Mouse (Mus musculus): ENCODE data around the gene Cd34. TPM values are rescaled to one million over a fixed set of nuclear protein-coding genes. Genes with fewer than 3 reads are reported as not detected.

Cd34 gene
- polyA plus RNA-seq, 1 experiment from 2014 or later, result 19.5 TPM

- ATAC-seq (ENCODE audit: low read depth), result no peak
- Histone ChIP-seq H3K9me3 (ENCODE audit: control insufficient read depth, low read length) (no peaks in the 10 kb centered on the region), H3K36me3 (ENCODE audit: control insufficient read depth, insufficient read depth, low read length) (no peaks in the 10 kb centered on the region), H3K27ac (ENCODE audit: low read depth, low read length) (no peak overlapping the region), H3K4me1 (ENCODE audit: control insufficient read depth, insufficient read depth, low read length) (no peaks in the 10 kb centered on the region), H3K27me3 (ENCODE audit: control insufficient read depth, insufficient read depth, low read length) (no peaks in the 10 kb centered on the region), H3K4me3 (ENCODE audit: low read depth, low read length) (no peak overlapping the region), H3K9ac (replicated peaks; ENCODE audit: low read depth, low read length) (no peak overlapping the region), H3K4me2 (ENCODE audit: low read depth, low read length) (no peak overlapping the region)
- 88% methylated on average over 2 of the region's 2 CpGs for WGBS
Observed at GRCm38 (mm10) chr1:194991654-194992053, 53.0 kb downstream of the Cd34 start.

- H3K9me3 ChIP-seq (ENCODE audit: control insufficient read depth, low read length), result no peaks in the 10 kb centered on the region
- H3K4me3 ChIP-seq (ENCODE audit: low read depth, low read length), result no peak overlapping the region
- H3K4me2 ChIP-seq (ENCODE audit: low read depth, low read length), result no peak overlapping the region
- ATAC-seq (ENCODE audit: low read depth), result no peak
- no peak overlapping the region for H3K27ac ChIP-seq (ENCODE audit: low read depth, low read length)
- WGBS, result 73% methylated on average over 5 of the region's 5 CpGs
- H3K9ac ChIP-seq (replicated peaks; ENCODE audit: low read depth, low read length), result no peak overlapping the region
- no peaks in the 10 kb centered on the region for H3K36me3 ChIP-seq (ENCODE audit: control insufficient read depth, insufficient read depth, low read length)
- no peaks in the 10 kb centered on the region for H3K4me1 ChIP-seq (ENCODE audit: control insufficient read depth, insufficient read depth, low read length)
- no peaks in the 10 kb centered on the region for H3K27me3 ChIP-seq (ENCODE audit: control insufficient read depth, insufficient read depth, low read length)
Observed at GRCm38 (mm10) chr1:194992589-194993317, 54.1 kb downstream of the Cd34 start.

- Histone ChIP-seq H3K4me2 (ENCODE audit: low read depth, low read length) (no peak overlapping the region), H3K27me3 (ENCODE audit: control insufficient read depth, insufficient read depth, low read length) (no peaks in the 10 kb centered on the region)
- ATAC-seq (ENCODE audit: low read depth), result no peak
Observed at GRCm38 (mm10) chr1:194993409-194993988, 54.9 kb downstream of the Cd34 start.

GRCm38 (mm10) chr1:194994262-194994661, 55.6 kb downstream of the Cd34 start:
- Histone ChIP-seq H3K4me1 (ENCODE audit: control insufficient read depth, insufficient read depth, low read length) (no peaks in the 10 kb centered on the region), H3K27me3 (ENCODE audit: control insufficient read depth, insufficient read depth, low read length) (no peaks in the 10 kb centered on the region), H3K27ac (ENCODE audit: low read depth, low read length) (no peak overlapping the region), H3K9me3 (ENCODE audit: control insufficient read depth, low read length) (no peaks in the 10 kb centered on the region), H3K36me3 (ENCODE audit: control insufficient read depth, insufficient read depth, low read length) (no peaks in the 10 kb centered on the region), H3K4me3 (ENCODE audit: low read depth, low read length) (no peak overlapping the region), H3K9ac (replicated peaks; ENCODE audit: low read depth, low read length) (no peak overlapping the region), H3K4me2 (ENCODE audit: low read depth, low read length) (no peak overlapping the region)
- WGBS, result 89% methylated on average over 5 of the region's 5 CpGs
- ATAC-seq (ENCODE audit: low read depth), result no peak

More at GRCm38 (mm10) chr1:194993409-194993988, 54.9 kb downstream of the Cd34 start:
- WGBS, result 90% methylated on average over 1 of the region's 1 CpGs
- Histone ChIP-seq H3K9ac (replicated peaks; ENCODE audit: low read depth, low read length) (no peak overlapping the region), H3K27ac (ENCODE audit: low read depth, low read length) (no peak overlapping the region), H3K4me1 (ENCODE audit: control insufficient read depth, insufficient read depth, low read length) (no peaks in the 10 kb centered on the region), H3K4me3 (ENCODE audit: low read depth, low read length) (no peak overlapping the region), H3K36me3 (ENCODE audit: control insufficient read depth, insufficient read depth, low read length) (no peaks in the 10 kb centered on the region), H3K9me3 (ENCODE audit: control insufficient read depth, low read length) (no peaks in the 10 kb centered on the region)

DNA sequence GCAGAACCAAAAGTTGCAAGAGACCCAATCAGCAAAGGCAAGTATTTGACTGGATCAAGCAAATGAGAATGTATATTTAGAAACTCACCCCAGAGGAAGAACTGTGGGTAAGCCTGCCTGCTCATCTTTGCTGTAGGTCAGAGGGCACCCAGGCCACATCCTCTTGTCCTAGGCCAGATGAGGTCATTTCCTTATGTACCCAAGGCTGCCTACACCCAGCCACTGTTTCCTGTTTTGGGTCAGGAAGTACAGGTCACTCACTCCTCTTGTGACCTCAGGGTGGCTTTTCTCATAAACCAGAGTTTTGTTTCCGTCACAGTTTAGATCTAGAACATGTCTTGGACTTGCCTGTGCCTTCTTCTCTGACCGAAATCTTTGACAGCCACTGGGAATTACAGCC, 56.6 kb downstream of the Cd34 start:
- Histone ChIP-seq H3K9ac (replicated peaks; ENCODE audit: low read depth, low read length) (no peak overlapping the region), H3K27me3 (ENCODE audit: control insufficient read depth, insufficient read depth, low read length) (no peaks in the 10 kb centered on the region), H3K4me3 (ENCODE audit: low read depth, low read length) (no peak overlapping the region), H3K27ac (ENCODE audit: low read depth, low read length) (no peak overlapping the region), H3K4me2 (ENCODE audit: low read depth, low read length) (no peak overlapping the region), H3K4me1 (ENCODE audit: control insufficient read depth, insufficient read depth, low read length) (no peaks in the 10 kb centered on the region), H3K36me3 (ENCODE audit: control insufficient read depth, insufficient read depth, low read length) (no peaks in the 10 kb centered on the region), H3K9me3 (ENCODE audit: control insufficient read depth, low read length) (no peaks in the 10 kb centered on the region)
- 87% methylated on average over 2 of the region's 2 CpGs for WGBS
- no peak for ATAC-seq (ENCODE audit: low read depth)

DNA sequence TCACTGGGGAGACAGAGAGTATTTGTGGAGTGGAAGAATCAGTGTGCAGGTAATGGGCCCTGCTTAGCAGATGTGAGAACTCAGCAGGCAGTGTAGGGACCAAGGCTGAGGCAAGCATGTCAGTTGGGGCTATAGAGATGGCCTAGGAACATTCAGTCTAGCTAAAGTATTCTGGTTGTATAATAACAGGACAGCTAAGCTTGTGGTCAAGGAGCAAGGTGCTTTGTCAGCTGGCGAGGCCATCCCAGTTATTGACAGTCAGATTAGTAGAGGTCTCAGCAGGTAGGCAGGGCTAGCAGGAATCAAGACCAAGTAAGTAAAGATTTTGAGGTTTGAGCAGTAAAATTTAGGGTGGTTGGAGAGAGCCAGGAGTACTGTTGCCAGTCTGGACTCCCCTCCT, 59.8 kb downstream of the Cd34 start:
- H3K4me2 ChIP-seq (ENCODE audit: low read depth, low read length), result no peak overlapping the region
- no peaks in the 10 kb centered on the region for H3K36me3 ChIP-seq (ENCODE audit: control insufficient read depth, insufficient read depth, low read length)
- H3K4me1 ChIP-seq (ENCODE audit: control insufficient read depth, insufficient read depth, low read length), result no peaks in the 10 kb centered on the region
- H3K9me3 ChIP-seq (ENCODE audit: control insufficient read depth, low read length), result no peaks in the 10 kb centered on the region
- H3K27ac ChIP-seq (ENCODE audit: low read depth, low read length), result no peak overlapping the region
- no peak overlapping the region for H3K9ac ChIP-seq (replicated peaks; ENCODE audit: low read depth, low read length)
- 85% methylated on average over 1 of the region's 1 CpGs for WGBS
- no peaks in the 10 kb centered on the region for H3K27me3 ChIP-seq (ENCODE audit: control insufficient read depth, insufficient read depth, low read length)
- no peak for ATAC-seq (ENCODE audit: low read depth)
- H3K4me3 ChIP-seq (ENCODE audit: low read depth, low read length), result no peak overlapping the region

DNA sequence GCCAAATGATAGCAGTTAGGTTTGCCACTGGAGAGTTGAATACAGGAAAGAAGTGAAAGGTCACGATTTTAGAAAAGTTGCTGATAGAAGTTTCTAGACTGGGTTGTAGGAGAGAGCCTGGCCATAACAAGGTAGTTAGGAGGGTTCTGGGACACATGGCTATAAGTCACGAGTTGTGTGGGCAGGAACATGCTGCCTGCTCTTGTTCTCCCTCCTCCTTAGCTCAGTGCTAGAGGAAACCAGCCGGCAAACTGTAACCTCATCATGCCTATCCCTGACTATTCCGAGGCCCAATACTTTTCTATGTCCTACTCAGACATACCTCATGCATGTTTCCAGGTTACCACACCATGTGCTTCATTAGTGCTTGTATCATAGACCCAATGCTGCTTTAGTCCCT, 64.7 kb downstream of the Cd34 start:
- Histone ChIP-seq H3K36me3 (ENCODE audit: control insufficient read depth, insufficient read depth, low read length) (no peaks in the 10 kb centered on the region), H3K4me3 (ENCODE audit: low read depth, low read length) (no peak overlapping the region), H3K9me3 (ENCODE audit: control insufficient read depth, low read length) (no peaks in the 10 kb centered on the region), H3K27ac (ENCODE audit: low read depth, low read length) (no peak overlapping the region), H3K27me3 (ENCODE audit: control insufficient read depth, insufficient read depth, low read length) (no peaks in the 10 kb centered on the region), H3K4me1 (ENCODE audit: control insufficient read depth, insufficient read depth, low read length) (no peaks in the 10 kb centered on the region), H3K4me2 (ENCODE audit: low read depth, low read length) (no peak overlapping the region), H3K9ac (replicated peaks; ENCODE audit: low read depth, low read length) (no peak overlapping the region)
- no peak for ATAC-seq (ENCODE audit: low read depth)
- 89% methylated on average over 4 of the region's 4 CpGs for WGBS

DNA sequence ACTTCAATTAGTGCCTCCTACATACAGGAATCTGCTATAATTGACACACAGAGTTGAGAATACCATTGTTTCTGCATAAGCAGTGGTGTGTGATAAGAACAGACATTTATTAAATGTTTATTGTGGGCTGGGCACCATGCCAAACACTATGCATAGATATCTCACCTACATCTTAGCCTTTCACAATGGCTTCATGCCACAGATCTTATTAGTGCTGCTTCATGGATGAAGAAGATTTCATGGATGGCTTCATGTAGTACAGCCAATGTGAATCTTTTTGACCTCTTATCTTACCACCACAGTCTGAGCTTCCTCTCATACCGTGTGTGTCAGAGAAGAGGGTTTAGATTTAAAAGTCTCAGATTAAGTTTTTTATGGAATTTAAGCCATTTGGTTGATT, 65.6 kb downstream of the Cd34 start:
- Histone ChIP-seq H3K4me3 (ENCODE audit: low read depth, low read length) (no peak overlapping the region), H3K4me1 (ENCODE audit: control insufficient read depth, insufficient read depth, low read length) (no peaks in the 10 kb centered on the region), H3K36me3 (ENCODE audit: control insufficient read depth, insufficient read depth, low read length) (no peaks in the 10 kb centered on the region), H3K9ac (replicated peaks; ENCODE audit: low read depth, low read length) (no peak overlapping the region), H3K9me3 (ENCODE audit: control insufficient read depth, low read length) (no peaks in the 10 kb centered on the region), H3K27ac (ENCODE audit: low read depth, low read length) (no peak overlapping the region), H3K4me2 (ENCODE audit: low read depth, low read length) (no peak overlapping the region), H3K27me3 (ENCODE audit: control insufficient read depth, insufficient read depth, low read length) (no peaks in the 10 kb centered on the region)
- 83% methylated on average over 1 of the region's 1 CpGs for WGBS
- no peak for ATAC-seq (ENCODE audit: low read depth)

DNA sequence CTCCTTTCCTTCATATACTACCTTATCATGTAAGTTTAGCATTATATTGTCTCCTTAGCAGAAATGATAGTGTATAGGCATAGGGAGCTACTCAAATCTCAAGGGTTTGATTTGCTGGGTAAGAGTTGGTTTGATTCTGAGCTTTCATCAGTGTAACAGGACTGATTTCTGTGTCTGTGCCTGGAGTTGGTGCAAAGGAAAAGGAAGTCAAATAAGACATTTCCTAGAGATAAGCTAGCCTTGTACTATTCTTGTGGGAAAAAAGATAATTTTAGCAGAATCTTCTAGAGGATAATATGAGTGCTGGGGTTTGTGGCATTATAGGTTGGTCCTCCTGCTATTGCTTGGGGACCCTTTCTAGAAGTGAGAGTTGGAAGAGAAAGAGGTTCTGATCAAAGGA, 67.6 kb downstream of the Cd34 start:
- ATAC-seq (ENCODE audit: low read depth), result no peak
- H3K4me3 ChIP-seq (ENCODE audit: low read depth, low read length), result no peak overlapping the region
- no peak overlapping the region for H3K27ac ChIP-seq (ENCODE audit: low read depth, low read length)
- H3K4me1 ChIP-seq (ENCODE audit: control insufficient read depth, insufficient read depth, low read length), result no peaks in the 10 kb centered on the region
- no peaks in the 10 kb centered on the region for H3K27me3 ChIP-seq (ENCODE audit: control insufficient read depth, insufficient read depth, low read length)
- no peak overlapping the region for H3K4me2 ChIP-seq (ENCODE audit: low read depth, low read length)
- no peaks in the 10 kb centered on the region for H3K9me3 ChIP-seq (ENCODE audit: control insufficient read depth, low read length)
- H3K9ac ChIP-seq (replicated peaks; ENCODE audit: low read depth, low read length), result no peak overlapping the region
- no peaks in the 10 kb centered on the region for H3K36me3 ChIP-seq (ENCODE audit: control insufficient read depth, insufficient read depth, low read length)

Measured in neural tube, embryonic 14.5 days (tissue).